Mouse (Mus musculus): ENCODE data around the gene Lhx4.

- no peak for TF ChIP-seq POLR2A (IDR thresholded peaks at IDR 0.05; ENCODE audit: insufficient read length, low read depth)
- TF ChIP-seq E2F4 (IDR thresholded peaks at IDR 0.05; ENCODE audit: insufficient read depth) = no peak
- no peak for TF ChIP-seq USF1 (IDR thresholded peaks at IDR 0.05; ENCODE audit: low read depth)
- no peak for TF ChIP-seq SRF (IDR thresholded peaks at IDR 0.05; ENCODE audit: control insufficient read depth, insufficient read length, low read depth)
- TF ChIP-seq MAX (IDR thresholded peaks at IDR 0.05; ENCODE audit: low read depth) = no peak
- no peak for TF ChIP-seq TCF12 (IDR thresholded peaks at IDR 0.05; ENCODE audit: insufficient read depth, poor library complexity, severe bottlenecking)
- TF ChIP-seq REST (IDR thresholded peaks at IDR 0.05; ENCODE audit: insufficient read depth, insufficient read length) = no peak
- no peak for TF ChIP-seq MYOG (IDR thresholded peaks at IDR 0.05; ENCODE audit: control insufficient read depth in 1 of 3, insufficient read depth in 1 of 3, insufficient read length in 2 of 3, low read depth in 2 of 3)
- TF ChIP-seq TCF3 (IDR thresholded peaks at IDR 0.05; ENCODE audit: insufficient read length, low read depth) = no peak
- TF ChIP-seq CEBPB (IDR thresholded peaks at IDR 0.05; ENCODE audit: insufficient read depth, poor library complexity, severe bottlenecking) = no peak
- TF ChIP-seq MYOD1 (IDR thresholded peaks at IDR 0.05; ENCODE audit: control insufficient read depth in 1 of 3, insufficient read length in 2 of 3, low read depth in 2 of 3) = no peak
Observed at GRCm38 (mm10) chr1:155784343-155785205, 33.1 kb upstream of the Lhx4 start.
